Mouse (Mus musculus) small intestine, adult 2 months (tissue): ENCODE data around the gene Ttc28.

Source experiments
- CTCF ChIP-seq: fragments of 200-500 bp; IDR thresholded peaks from 2 replicates; pipeline ENCODE4 v1.5.1; 2012; ENCODE audit warnings: low read depth, mild to moderate bottlenecking, control low read depth, inconsistent platforms, low read length, moderate library complexity, mixed read lengths; ENCODE audit not compliant: insufficient replicate concordance, insufficient read length; ENCODE audit errors: extremely low read depth
- POLR2A ChIP-seq: fragments of 200-500 bp; IDR thresholded peaks from 2 replicates; pipeline ENCODE4 v1.6.1; 2012; ENCODE audit warnings: low read depth, mild to moderate bottlenecking, control low read depth, inconsistent platforms, low read length, moderate library complexity

DNA sequence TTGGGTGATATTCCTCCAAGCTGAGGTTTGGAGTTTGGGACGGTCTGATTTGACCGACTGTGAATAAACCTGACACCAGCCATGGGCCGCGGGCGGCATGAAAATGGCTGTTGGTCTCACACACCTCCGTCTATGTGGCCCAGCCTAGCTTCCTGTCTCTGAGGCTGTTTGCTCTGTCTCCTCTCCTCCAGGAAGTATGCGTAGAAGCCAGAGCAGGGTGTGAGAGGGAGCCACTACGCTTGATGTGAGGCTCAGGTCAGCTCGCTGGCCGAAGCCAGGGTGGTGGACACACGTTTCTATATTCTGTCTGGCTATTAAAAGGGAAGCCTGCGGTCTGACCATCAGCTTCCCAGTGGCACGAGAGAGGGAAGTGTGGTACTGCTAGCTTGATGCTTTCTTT lies 296.8 kb downstream of the Ttc28 start:
- TF ChIP-seq CTCF: no peak
- TF ChIP-seq POLR2A: no peak
